Mouse (Mus musculus): ENCODE measurements around the gene Rftn1. TPM values are rescaled to one million over a fixed set of nuclear protein-coding genes. Genes with fewer than 3 reads are reported as not detected.

Rftn1 gene
- polyA plus RNA-seq, 1 experiment from 2014 or later: 27.4 TPM

- WGBS: 48% methylated on average over 4 of the region's 4 CpGs
- Histone ChIP-seq H3K9ac (no peak overlapping the region), H3K36me3 (replicated peaks) (no peaks in the 10 kb centered on the region), H3K9me3 (no peaks in the 10 kb centered on the region), H3K27me3 (replicated peaks) (no peaks in the 10 kb centered on the region), H3K4me2 (no peak overlapping the region), H3K4me1 (peaks cover 8% of the 10 kb centered on the region), H3K4me3 (no peak overlapping the region), H3K27ac (no peak overlapping the region)
- ATAC-seq (replicated peaks): no peak
Observed at GRCm38 (mm10) chr17:50183300-50183699, 7.2 kb downstream of the Rftn1 start.

DNA sequence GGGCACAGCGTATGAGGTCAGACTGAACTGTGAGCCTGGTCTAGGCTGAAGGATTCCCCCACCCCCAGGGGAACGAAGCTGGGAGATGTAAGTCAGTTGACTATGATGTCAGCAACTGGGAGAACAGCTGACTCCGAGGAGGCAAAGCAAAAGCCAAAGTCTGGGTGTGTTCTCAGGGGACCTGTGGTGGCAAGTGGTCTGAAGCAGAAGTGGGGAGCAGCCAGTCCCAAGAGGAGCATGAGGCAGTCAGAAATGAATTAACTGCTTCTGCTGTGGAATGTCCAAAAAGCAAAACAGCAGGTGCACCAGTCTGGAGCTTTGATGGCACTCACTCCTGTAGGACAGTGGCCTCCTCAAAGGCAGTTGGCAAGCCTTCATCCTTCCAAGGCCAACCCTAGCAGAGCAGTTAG, 7.9 kb downstream of the Rftn1 start:
- no peaks in the 10 kb centered on the region for H3K27me3 ChIP-seq (replicated peaks)
- no peaks in the 10 kb centered on the region for H3K9me3 ChIP-seq
- H3K9ac ChIP-seq: no peak overlapping the region
- no peak for ATAC-seq (replicated peaks)
- H3K4me1 ChIP-seq: peaks cover 8% of the 10 kb centered on the region
- H3K4me3 ChIP-seq: no peak overlapping the region
- 76% methylated on average over 3 of the region's 3 CpGs for WGBS
- H3K27ac ChIP-seq: no peak overlapping the region
- no peaks in the 10 kb centered on the region for H3K36me3 ChIP-seq (replicated peaks)
- H3K4me2 ChIP-seq: no peak overlapping the region

DNA sequence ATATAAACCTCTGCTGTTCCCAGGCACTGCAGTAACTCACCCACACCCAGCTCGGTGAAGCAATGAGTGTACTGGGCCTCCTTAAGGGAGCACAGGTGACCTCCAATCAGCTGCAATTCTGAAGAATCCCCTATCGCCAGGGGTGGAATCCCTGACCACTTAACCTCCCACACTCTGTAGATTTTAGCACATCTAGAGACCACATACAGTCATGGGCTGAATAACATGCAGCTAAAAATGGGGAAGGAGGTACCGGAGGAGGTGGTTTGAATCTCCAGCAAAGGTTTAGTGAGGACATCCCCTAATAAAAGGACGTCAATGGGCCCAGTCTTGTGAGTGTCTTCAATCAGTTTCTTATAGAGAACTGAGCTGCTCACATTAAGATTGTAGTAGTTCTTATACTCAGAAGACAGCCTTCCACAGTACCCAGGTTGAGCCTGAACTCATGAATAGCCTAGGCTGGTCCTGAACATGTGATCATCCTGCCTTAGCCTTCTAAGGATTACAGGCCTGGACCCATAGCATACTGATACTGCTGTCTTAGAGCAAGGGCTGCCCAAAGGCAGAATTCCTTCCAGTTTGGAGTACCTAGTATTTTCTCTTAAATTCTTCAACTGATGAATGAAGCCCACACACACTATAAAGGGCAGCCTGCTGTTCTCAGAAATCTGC, 9.4 kb downstream of the Rftn1 start:
- H3K27me3 ChIP-seq (replicated peaks): no peaks in the 10 kb centered on the region
- H3K4me2 ChIP-seq: no peak overlapping the region
- H3K4me3 ChIP-seq: no peak overlapping the region
- peaks cover 8% of the 10 kb centered on the region for H3K4me1 ChIP-seq
- H3K36me3 ChIP-seq (replicated peaks): no peaks in the 10 kb centered on the region
- ATAC-seq (replicated peaks): no peak
- H3K9me3 ChIP-seq: no peaks in the 10 kb centered on the region
- no peak overlapping the region for H3K9ac ChIP-seq
- no peak overlapping the region for H3K27ac ChIP-seq
- WGBS: 90% methylated on average over 4 of the region's 4 CpGs

GRCm38 (mm10) chr17:50173776-50174175, 16.7 kb downstream of the Rftn1 start:
- peaks cover 3% of the 10 kb centered on the region; the same call in 1 of the 2 replicates for H3K4me1 ChIP-seq
- no peaks in the 10 kb centered on the region for H3K27me3 ChIP-seq (replicated peaks)
- H3K36me3 ChIP-seq (replicated peaks): no peaks in the 10 kb centered on the region
- H3K4me2 ChIP-seq: no peak overlapping the region
- H3K9ac ChIP-seq: no peak overlapping the region
- H3K9me3 ChIP-seq: no peaks in the 10 kb centered on the region
- 95% methylated on average over 3 of the region's 3 CpGs for WGBS
- ATAC-seq (replicated peaks): no peak
- H3K4me3 ChIP-seq: no peak overlapping the region
- no peak overlapping the region for H3K27ac ChIP-seq

- H3K9me3 ChIP-seq: no peaks in the 10 kb centered on the region
- H3K4me1 ChIP-seq: peaks cover 3% of the 10 kb centered on the region; the same call in 1 of the 2 replicates
- WGBS: 93% methylated on average over 5 of the region's 5 CpGs
- H3K27me3 ChIP-seq (replicated peaks): no peaks in the 10 kb centered on the region
- no peaks in the 10 kb centered on the region for H3K36me3 ChIP-seq (replicated peaks)
- no peak overlapping the region for H3K9ac ChIP-seq
- no peak for ATAC-seq (replicated peaks)
- H3K4me3 ChIP-seq: no peak overlapping the region
- H3K27ac ChIP-seq: no peak overlapping the region
- no peak overlapping the region for H3K4me2 ChIP-seq
Observed at GRCm38 (mm10) chr17:50173368-50173767, 17.1 kb downstream of the Rftn1 start.

- 97% methylated on average over 5 of the region's 6 CpGs for WGBS
- Histone ChIP-seq H3K4me3 (no peak overlapping the region), H3K4me1 (peaks cover 3% of the 10 kb centered on the region; the same call in 1 of the 2 replicates), H3K27me3 (replicated peaks) (no peaks in the 10 kb centered on the region), H3K36me3 (replicated peaks) (no peaks in the 10 kb centered on the region), H3K9me3 (no peaks in the 10 kb centered on the region), H3K4me2 (no peak overlapping the region), H3K9ac (no peak overlapping the region), H3K27ac (no peak overlapping the region)
- ATAC-seq (replicated peaks): no peak
Observed at GRCm38 (mm10) chr17:50172795-50173194, 17.7 kb downstream of the Rftn1 start.

GRCm38 (mm10) chr17:50170935-50171545, 19.4 kb downstream of the Rftn1 start:
- H3K4me2 ChIP-seq: no peak overlapping the region
- no peaks in the 10 kb centered on the region for H3K9me3 ChIP-seq
- no peak for ATAC-seq (replicated peaks)
- no peak overlapping the region for H3K4me3 ChIP-seq
- peaks cover 3% of the 10 kb centered on the region; the same call in 1 of the 2 replicates for H3K4me1 ChIP-seq
- H3K27ac ChIP-seq: no peak overlapping the region
- 57% methylated on average over 6 of the region's 6 CpGs for WGBS
- no peak overlapping the region for H3K9ac ChIP-seq
- no peaks in the 10 kb centered on the region for H3K36me3 ChIP-seq (replicated peaks)
- no peaks in the 10 kb centered on the region for H3K27me3 ChIP-seq (replicated peaks)

DNA sequence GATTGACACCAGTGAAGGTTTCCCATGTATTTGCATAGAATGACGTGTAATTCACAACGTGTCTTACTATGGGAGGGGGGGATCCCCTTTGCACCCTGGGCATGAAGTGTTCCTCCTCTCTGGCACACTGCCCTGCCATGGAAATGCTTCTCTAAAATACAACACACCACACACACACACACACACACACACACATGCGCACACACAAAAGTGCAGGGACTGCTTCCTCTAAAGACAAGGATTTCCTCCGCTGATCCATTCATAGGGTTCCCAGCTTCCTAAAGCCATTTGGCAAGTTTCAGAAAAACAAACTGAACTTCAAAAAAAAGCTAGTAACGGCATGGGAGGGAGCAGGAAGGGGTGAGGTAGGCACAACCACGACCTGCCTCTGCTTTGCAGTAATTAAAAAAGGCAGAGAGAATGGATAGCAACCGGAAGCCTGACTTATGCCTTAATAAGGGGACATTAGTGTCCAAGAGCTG, 20.5 kb downstream of the Rftn1 start:
- Histone ChIP-seq H3K9ac (no peak overlapping the region), H3K4me3 (no peak overlapping the region), H3K27me3 (replicated peaks) (no peaks in the 10 kb centered on the region), H3K36me3 (replicated peaks) (no peaks in the 10 kb centered on the region), H3K4me1 (peaks cover 3% of the 10 kb centered on the region; the same call in 1 of the 2 replicates), H3K27ac (no peak overlapping the region), H3K9me3 (no peaks in the 10 kb centered on the region), H3K4me2 (no peak overlapping the region)
- WGBS: 63% methylated on average over 7 of the region's 7 CpGs
- ATAC-seq (replicated peaks): no peak

- Histone ChIP-seq H3K27ac (peak overlapping the region; percentile 39), H3K4me1 (peaks cover 6% of the 10 kb centered on the region; the same call in 1 of the 2 replicates), H3K9me3 (no peaks in the 10 kb centered on the region), H3K9ac (no peak overlapping the region), H3K4me3 (no peak overlapping the region), H3K4me2 (no peak overlapping the region), H3K36me3 (replicated peaks) (no peaks in the 10 kb centered on the region), H3K27me3 (replicated peaks) (no peaks in the 10 kb centered on the region)
- WGBS: 64% methylated on average over 20 of the region's 20 CpGs
- 0 out of 2 replicates have a peak, but pooled peaks have one; percentile 48 for ATAC-seq (replicated peaks)
Observed at GRCm38 (mm10) chr17:50160904-50161805, 29.3 kb downstream of the Rftn1 start.

DNA sequence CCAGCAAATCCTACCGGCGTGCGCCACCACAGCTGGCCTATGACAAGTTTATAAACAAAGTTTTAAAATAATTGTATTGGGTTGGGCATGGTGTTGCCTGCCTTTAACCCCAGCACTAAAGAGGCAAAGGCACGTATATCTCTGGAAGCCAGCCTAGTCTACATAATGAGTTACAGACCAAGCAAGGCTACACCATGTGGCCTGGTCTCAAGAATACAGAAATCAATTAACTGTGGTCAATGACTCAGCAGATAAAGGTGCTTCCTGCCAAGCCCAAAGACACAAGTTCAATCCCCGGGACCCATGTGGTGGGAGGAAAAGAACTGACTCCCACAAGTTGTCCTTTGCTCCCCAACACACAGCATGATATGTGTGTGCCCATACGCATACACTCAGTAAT, 30.1 kb downstream of the Rftn1 start:
- no peaks in the 10 kb centered on the region for H3K36me3 ChIP-seq (replicated peaks)
- H3K27ac ChIP-seq: no peak overlapping the region
- no peak for ATAC-seq (replicated peaks)
- peaks cover 6% of the 10 kb centered on the region; the same call in 1 of the 2 replicates for H3K4me1 ChIP-seq
- 96% methylated on average over 6 of the region's 6 CpGs for WGBS
- no peak overlapping the region for H3K4me2 ChIP-seq
- H3K9me3 ChIP-seq: no peaks in the 10 kb centered on the region
- H3K4me3 ChIP-seq: no peak overlapping the region
- H3K27me3 ChIP-seq (replicated peaks): no peaks in the 10 kb centered on the region
- H3K9ac ChIP-seq: no peak overlapping the region

DNA sequence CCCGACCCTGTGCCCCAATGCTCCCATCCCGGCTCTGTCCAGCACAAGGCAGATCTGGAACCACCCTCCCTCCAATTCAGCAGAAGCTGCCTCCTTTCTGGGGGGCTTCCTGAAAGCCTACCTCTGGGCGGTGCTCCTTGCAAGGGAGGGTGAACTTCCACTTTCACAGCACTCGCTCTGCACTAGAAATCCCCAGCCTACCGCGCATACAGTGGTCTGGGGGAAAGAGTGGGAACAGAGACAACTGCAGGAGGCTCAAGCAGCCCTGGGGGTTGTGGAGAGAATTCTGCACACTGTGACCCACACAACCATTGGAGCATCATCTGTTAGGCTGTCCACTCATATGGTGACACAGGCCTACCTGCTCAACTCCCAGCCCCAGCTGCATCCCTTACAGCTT, 30.7 kb downstream of the Rftn1 start:
- Histone ChIP-seq H3K9me3 (no peaks in the 10 kb centered on the region), H3K36me3 (replicated peaks) (no peaks in the 10 kb centered on the region), H3K27me3 (replicated peaks) (no peaks in the 10 kb centered on the region), H3K9ac (no peak overlapping the region), H3K4me3 (no peak overlapping the region), H3K27ac (no peak overlapping the region), H3K4me2 (no peak overlapping the region), H3K4me1 (peaks cover 6% of the 10 kb centered on the region; the same call in 1 of the 2 replicates)
- WGBS: 95% methylated on average over 6 of the region's 6 CpGs
- ATAC-seq (replicated peaks): no peak

DNA sequence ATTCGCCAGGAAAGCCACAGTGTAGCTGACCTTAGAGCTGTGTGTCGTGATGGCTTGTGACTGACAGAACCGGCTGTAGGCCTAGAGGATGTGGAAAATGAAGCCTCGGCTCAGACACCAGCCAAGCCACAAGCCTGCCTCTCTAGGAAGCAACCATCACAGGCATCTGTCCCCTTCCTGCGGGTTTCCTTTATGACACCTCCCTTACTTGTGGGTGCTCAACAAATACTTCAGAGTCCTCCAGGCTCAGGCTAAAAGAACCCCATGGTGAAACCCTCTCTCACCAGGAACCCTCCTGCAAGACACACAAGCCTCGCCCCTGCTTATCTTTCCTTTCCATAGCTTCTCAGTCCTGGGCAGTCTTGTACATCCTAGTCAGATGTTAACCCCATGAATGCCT, 31.9 kb downstream of the Rftn1 start:
- no peak overlapping the region for H3K27ac ChIP-seq
- ATAC-seq (replicated peaks): no peak
- H3K36me3 ChIP-seq (replicated peaks): no peaks in the 10 kb centered on the region
- H3K9ac ChIP-seq: no peak overlapping the region
- 92% methylated on average over 6 of the region's 6 CpGs for WGBS
- no peaks in the 10 kb centered on the region for H3K27me3 ChIP-seq (replicated peaks)
- H3K4me1 ChIP-seq: peaks cover 6% of the 10 kb centered on the region; the same call in 1 of the 2 replicates
- no peak overlapping the region for H3K4me2 ChIP-seq
- no peak overlapping the region for H3K4me3 ChIP-seq
- no peaks in the 10 kb centered on the region for H3K9me3 ChIP-seq

All from midbrain, embryonic 15.5 days (tissue).